Comparison of ENCODE assay signal across 9 mouse cellular contexts in genomic region chr10:11361985-11362692, GRCm38 (mm10). TPM values are rescaled to one million over a fixed set of nuclear protein-coding genes. Genes with fewer than 3 reads are reported as not detected.
A peak's percentile ranks its signal among the peaks of the same experiment; 100 is the strongest.
DNase-seq lines count a peak whose midpoint lies in the region; ATAC-seq lines count a peak whose summit lies in the region.
"Had no signal": no experiment of that assay in that cellular context is flagged by ENCODE, and none has a peak within 500 bp of the region (broad histone marks: within the 10 kb centered on the region; RNA-seq: fewer than 3 reads in every experiment).

No protein-coding gene starts in this region.

- no peaks in the 10 kb centered on the region for H3K4me1 ChIP-seq in hindbrain, embryonic 13.5 days (replicated peaks)
- H3K4me1 ChIP-seq in midbrain, embryonic 16.5 days (ENCODE audit: control insufficient read depth, insufficient read depth, low read length): no peaks in the 10 kb centered on the region

- H3K4me3 ChIP-seq in hindbrain, embryonic 13.5 days: no peak overlapping the region
- H3K4me3 ChIP-seq in midbrain, embryonic 16.5 days (ENCODE audit: low read depth, low read length): no peak overlapping the region

- no peaks in the 10 kb centered on the region for H3K36me3 ChIP-seq in hindbrain, embryonic 13.5 days
- no peaks in the 10 kb centered on the region for H3K36me3 ChIP-seq in midbrain, embryonic 16.5 days (ENCODE audit: control insufficient read depth, insufficient read depth, low read length)
- H3K36me3 ChIP-seq: G1E had no signal

- H3K9ac ChIP-seq in hindbrain, embryonic 13.5 days: no peak overlapping the region
- H3K9ac ChIP-seq in midbrain, embryonic 16.5 days (ENCODE audit: low read depth, low read length): no peak overlapping the region

- peak; percentile 25 for DNase-seq in adrenal gland, postnatal 14 days
- DNase-seq in adrenal gland, postnatal 4 days (ENCODE audit: low spot score in 2 of 2): no peak
- peak; percentile 67 to 70 for DNase-seq in left cerebral cortex, postnatal 14 days (ENCODE audit: low spot score in 2 of 2)
- DNase-seq in left cerebral cortex, postnatal 4 days: no peak
- peak; percentile 77 for DNase-seq in brain, adult 2 months (ENCODE audit: low read depth, low spot score)
- no peak for DNase-seq in urinary bladder, postnatal 4 days (ENCODE audit: low spot score in 2 of 2)

- H3K9me3 ChIP-seq in hindbrain, embryonic 13.5 days: no peaks in the 10 kb centered on the region
- no peaks in the 10 kb centered on the region for H3K9me3 ChIP-seq in midbrain, embryonic 16.5 days (replicated peaks; ENCODE audit: control insufficient read depth, low read length, poor library complexity, severe bottlenecking)

- ATAC-seq in hindbrain, embryonic 13.5 days (ENCODE audit: low FRiP score): peak; percentile 78
- peak; percentile 62; the same call in 1 of the 2 replicates for ATAC-seq in midbrain, embryonic 16.5 days

- 58% methylated on average over 5 of the region's 5 CpGs for WGBS in hindbrain, embryonic 13.5 days
- WGBS in midbrain, embryonic 16.5 days: 60% methylated on average over 5 of the region's 5 CpGs

- no peak overlapping the region for H3K27ac ChIP-seq in hindbrain, embryonic 13.5 days
- H3K27ac ChIP-seq in midbrain, embryonic 16.5 days (ENCODE audit: low read length): no peak overlapping the region

- intact Hi-C loops in left cerebral cortex, postnatal 14 days (cut with DNase I): loop anchor here (5.0 kb wide), 1 partner anchor 1255 kb away; no protein-coding TSS in a partner anchor
- intact Hi-C loops in left cerebral cortex, postnatal 4 days (cut with DNase I): loop anchor here (5.0 to 10.0 kb wide), 2 partner anchors 1255 to 1633 kb away; no protein-coding TSS in a partner anchor

- H3K27me3 ChIP-seq in hindbrain, embryonic 13.5 days: no peaks in the 10 kb centered on the region
- H3K27me3 ChIP-seq in midbrain, embryonic 16.5 days (ENCODE audit: control insufficient read depth, insufficient read depth, low read depth, low read length): no peaks in the 10 kb centered on the region

- no peak overlapping the region for H3K4me2 ChIP-seq in hindbrain, embryonic 13.5 days
- no peak overlapping the region for H3K4me2 ChIP-seq in midbrain, embryonic 16.5 days (ENCODE audit: low read length)

RNA-seq across cellular contexts. Expression of gene Epm2a, which starts 18.9 kb away (rescaled TPM):
- total RNA-seq in adrenal gland, postnatal 14 days (2021): 8.2 and 10.7 TPM in 2 replicates
- total RNA-seq in adrenal gland, postnatal 4 days (2021): 10 to 100 TPM; 14.5 to 16.6 TPM
- 10 to 100 TPM; 28.3 to 32.3 TPM for total RNA-seq in left cerebral cortex, postnatal 14 days (2021)
- 10 to 100 TPM; 20.5 to 24.2 TPM for total RNA-seq in left cerebral cortex, postnatal 4 days (2021)
- polyA plus RNA-seq in hindbrain, embryonic 13.5 days (2015; fragmentation: Nextera tagmentation; extraction: Ambion mirVana): 0.74 and 1.3 TPM in 2 replicates
- 1.0 and 2.3 TPM in 2 replicates for polyA plus RNA-seq in midbrain, embryonic 16.5 days (2015; fragmentation: Nextera tagmentation; extraction: Ambion mirVana)

Comparison
In these comparisons a context has a peak if more than half of its experiments do, and no peak if none do; other contexts are left out.
1. DNase-seq: peak in adrenal gland, postnatal 14 days (single experiment), left cerebral cortex, postnatal 14 days (2 of 2) and brain, adult 2 months (single experiment); none in adrenal gland, postnatal 4 days (0 of 2), left cerebral cortex, postnatal 4 days (single experiment) and urinary bladder, postnatal 4 days (0 of 2).